Mouse (Mus musculus): ENCODE measurements at regions not wholly inside any gene's neighbourhood (a gene's known extent, or its start where the extent isn't known, plus 50 kb on each side); places are given as distances from the start of the nearest gene placed in this dataset.

DNA sequence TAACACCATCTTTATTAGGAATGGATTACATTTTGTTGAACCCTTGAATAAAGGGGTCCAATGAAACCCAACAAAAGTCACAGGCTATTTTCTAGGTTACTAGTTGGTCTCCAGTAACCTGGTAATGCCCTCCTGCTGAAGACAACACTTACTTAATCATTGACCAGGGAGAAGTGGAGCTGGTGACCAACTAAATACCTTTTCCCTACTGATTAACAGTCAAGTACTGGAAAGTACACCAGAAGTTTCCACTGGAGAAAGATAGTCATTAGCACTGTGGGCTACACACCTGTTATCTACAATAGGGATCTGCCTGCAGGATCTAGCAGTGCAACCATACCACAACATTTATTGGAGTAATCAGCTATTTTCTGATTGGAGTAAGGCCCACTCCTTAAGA is 718.7 kb downstream of the Trhde start:
- TF ChIP-seq CTCF (conservative IDR thresholded peaks at IDR 0.05), result no peak

DNA sequence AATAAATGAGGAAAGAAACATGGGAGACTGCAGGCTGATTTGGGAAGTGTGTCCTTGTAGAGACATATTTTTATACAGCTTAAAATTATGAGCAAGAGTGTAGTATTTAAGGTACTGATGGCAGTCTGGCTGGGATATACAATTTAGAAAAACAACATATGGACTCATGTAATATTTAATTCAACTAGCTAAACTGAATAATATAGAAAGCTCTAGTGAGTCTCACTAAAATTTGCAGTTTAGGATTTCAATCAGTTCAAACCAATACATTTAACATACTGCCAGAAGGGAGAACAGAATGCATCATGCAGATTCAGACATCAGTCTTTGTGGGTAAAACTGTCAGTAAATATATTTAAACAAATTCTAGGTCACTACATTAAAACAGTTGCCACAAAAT is 760.1 kb downstream of the Trhde start:
- no peak overlapping the region for H3K27ac ChIP-seq
- no peak for TF ChIP-seq CTCF (conservative IDR thresholded peaks at IDR 0.05)
- H3K4me3 ChIP-seq, result no peak overlapping the region
- no peak for DNase-seq (ENCODE audit: low spot score in 2 of 2)

More for the DNA sequence above, 718.7 kb downstream of the Trhde start:
- Histone ChIP-seq H3K27ac (no peak overlapping the region), H3K4me3 (no peak overlapping the region)
- DNase-seq (ENCODE audit: low spot score in 2 of 2), result no peak

DNA sequence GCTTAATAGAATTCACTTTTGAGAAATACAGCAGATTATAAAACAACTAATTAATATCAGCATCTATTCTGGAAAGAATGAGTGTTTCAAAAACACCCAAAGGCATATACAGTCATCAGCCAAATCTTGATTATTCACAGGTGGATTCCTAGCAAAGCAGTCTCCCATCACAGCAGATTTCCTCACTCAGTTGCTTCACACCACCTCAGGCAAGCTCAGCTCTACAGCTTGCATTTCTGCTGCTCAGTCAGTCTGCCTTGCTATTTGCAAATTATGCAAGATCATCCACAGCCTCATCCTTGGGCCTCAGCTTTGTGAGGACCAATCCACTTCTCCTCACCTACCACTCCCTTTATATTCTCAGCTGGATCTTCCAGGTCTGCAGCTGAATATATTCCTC is 788.7 kb downstream of the Trhde start:
- H3K27ac ChIP-seq, result no peak overlapping the region
- DNase-seq (ENCODE audit: low spot score in 2 of 2), result no peak
- no peak overlapping the region for H3K4me3 ChIP-seq
- no peak for TF ChIP-seq CTCF (conservative IDR thresholded peaks at IDR 0.05)

DNA sequence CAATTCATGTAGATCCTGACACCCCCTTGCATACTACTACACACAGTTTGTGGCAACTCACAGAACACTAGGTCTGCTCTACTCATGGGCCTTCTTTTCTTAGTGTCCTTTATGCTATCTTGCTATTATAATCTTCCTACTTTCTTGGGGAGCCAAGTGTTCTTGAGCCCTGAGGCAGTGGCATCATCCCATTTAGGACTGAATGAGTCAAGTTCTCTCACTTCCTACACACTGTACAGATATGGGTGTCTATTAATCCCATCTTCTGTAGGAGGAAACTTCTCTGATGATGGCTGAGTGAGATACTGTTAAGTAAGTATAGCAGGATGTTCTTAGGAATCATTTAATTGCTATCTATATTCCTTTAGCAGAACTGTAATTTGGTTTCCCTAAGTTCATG is 816.7 kb downstream of the Trhde start:
- no peak for TF ChIP-seq CTCF (conservative IDR thresholded peaks at IDR 0.05)
- no peak for DNase-seq (ENCODE audit: low spot score in 2 of 2)
- H3K4me3 ChIP-seq, result no peak overlapping the region
- H3K27ac ChIP-seq, result no peak overlapping the region

DNA sequence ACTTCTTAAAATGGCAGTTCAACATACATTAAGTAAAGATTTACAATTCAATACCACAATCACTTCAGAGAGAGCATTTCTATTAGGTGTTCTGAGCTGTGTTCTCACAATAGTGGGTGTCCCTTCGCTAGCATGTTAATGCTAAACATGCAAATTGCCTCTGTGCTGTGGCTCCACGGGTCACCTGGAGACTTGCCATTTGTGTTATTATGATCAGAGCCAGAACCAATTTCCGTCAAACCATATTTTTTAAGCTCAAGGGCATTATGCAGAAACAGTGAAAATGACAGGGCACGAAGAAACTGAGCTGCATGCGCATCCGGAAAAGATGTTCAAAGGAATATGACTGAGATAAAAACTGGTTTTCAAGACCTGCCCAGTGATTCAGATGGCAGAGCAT is 829.3 kb downstream of the Trhde start:
- H3K4me3 ChIP-seq, result no peak overlapping the region
- no peak for DNase-seq (ENCODE audit: low spot score in 2 of 2)
- TF ChIP-seq CTCF (conservative IDR thresholded peaks at IDR 0.05), result no peak
- H3K27ac ChIP-seq, result no peak overlapping the region

DNA sequence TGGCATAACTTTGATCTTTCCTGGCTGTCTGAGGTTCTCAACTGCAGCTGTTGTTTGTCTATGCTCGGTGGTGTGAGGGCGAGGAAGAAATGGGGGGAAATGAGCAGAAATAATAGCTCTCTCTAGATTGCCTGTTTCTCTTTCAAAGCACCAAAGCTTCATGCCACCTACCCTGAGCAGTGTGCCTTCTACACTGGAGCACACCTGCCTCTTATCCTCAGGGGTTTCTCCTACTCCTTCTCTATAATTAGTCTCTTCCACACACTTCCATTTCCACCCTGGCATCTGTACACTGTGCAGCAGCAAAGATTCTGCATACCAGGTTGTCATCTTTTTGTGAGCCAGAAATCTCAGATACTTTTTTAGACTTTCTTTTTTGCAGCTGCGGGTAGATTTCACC is 855.3 kb downstream of the Trhde start:
- no peak for TF ChIP-seq CTCF (conservative IDR thresholded peaks at IDR 0.05)
- Histone ChIP-seq H3K27ac (no peak overlapping the region), H3K4me3 (no peak overlapping the region)
- DNase-seq (ENCODE audit: low spot score in 2 of 2), result no peak

DNA sequence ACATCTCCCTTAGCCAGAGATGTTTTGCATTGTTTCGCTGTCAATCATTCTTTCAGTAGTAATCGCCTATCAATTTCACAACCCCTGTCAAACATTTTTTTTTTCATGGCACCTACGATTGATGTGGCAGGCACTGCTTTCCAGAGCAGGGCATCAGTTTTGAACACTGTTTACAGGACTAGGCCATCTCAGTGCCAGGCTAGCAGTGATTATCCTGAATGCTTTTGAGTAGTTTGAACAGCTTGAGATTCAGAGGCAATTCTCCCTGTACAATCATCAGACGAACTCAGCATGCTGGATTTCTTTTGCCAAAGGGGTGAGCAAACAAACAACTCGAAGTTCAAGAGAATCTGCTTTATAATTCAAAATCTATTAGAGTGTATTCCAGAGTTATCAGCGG is 862.6 kb downstream of the Trhde start:
- TF ChIP-seq CTCF (conservative IDR thresholded peaks at IDR 0.05), result no peak
- no peak for DNase-seq (ENCODE audit: low spot score in 2 of 2)
- Histone ChIP-seq H3K27ac (no peak overlapping the region), H3K4me3 (no peak overlapping the region)

DNA sequence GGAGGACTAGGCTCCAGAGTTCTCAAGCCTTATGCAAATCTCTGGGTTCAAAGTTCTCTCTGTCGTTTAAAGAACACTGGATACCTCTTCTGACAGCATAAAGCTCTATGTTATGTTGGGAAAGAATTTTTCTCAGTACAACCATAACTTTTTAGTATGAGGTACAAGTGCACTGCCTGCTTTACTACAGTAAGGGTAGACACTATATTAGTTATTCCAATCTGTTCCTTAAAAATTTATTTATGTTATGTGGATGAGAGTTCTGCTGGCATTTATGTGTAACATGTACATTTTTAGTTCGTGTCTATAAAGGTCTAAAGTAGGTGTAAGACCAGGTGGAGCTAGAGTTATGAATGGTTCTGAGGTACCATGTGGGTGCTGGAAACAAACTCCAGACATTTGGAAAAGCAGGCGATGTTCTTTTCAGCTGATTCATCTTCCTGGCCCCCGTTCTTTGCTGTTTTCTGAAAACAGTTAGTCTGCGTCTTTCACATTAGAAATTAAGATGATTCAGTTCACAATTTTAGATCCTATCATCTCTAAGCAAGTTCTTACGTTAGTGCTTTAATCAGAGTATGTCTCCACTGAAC is 871.8 kb downstream of the Trhde start:
- H3K27ac ChIP-seq, result no peak overlapping the region
- TF ChIP-seq CTCF (conservative IDR thresholded peaks at IDR 0.05), result no peak
- H3K4me3 ChIP-seq, result no peak overlapping the region
- peak in 1 of 2 experiments; percentile 38 for DNase-seq (ENCODE audit: low spot score in 2 of 2)

DNA sequence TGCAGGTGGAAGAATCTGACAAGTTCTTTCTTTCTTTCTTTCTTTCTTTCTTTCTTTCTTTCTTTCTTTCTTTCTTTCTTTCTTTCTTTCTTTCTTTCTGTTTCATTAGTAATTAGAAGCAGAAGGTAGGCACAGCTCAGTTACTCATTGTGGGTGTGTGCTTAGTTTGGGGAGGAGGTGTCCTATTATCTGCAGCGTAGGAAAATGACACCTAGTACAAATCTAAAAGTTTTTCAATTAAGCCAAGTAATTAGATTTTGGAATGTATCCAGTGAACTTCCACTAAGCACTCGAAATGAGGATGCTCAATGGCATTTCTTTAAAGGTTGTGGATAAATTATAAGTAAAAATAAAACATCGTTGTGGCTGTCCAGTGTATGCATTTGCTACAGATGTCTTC is 885.4 kb downstream of the Trhde start:
- no peak overlapping the region for H3K27ac ChIP-seq
- TF ChIP-seq CTCF (conservative IDR thresholded peaks at IDR 0.05), result no peak
- no peak for DNase-seq (ENCODE audit: low spot score in 2 of 2)
- no peak overlapping the region for H3K4me3 ChIP-seq

DNA sequence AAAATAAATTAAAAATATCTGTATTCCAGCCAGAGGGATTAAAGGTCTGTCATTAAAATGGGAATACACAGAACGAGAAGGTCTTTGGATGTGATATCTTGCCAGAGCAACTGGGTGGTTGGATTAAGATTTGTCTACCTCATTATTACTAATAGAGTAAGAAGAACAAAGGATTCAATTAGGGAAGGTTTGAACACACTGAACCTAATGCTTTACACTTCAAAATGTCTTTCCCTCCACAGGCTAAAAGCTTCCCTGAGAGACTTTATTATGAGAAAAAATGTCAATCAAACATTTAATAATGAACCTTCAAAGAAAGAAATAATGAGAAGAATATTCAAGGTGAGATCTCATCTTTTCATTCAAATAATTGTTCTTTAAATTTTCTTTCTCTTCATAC is 899.4 kb downstream of the Trhde start:
- no peak for TF ChIP-seq CTCF (conservative IDR thresholded peaks at IDR 0.05)
- Histone ChIP-seq H3K27ac (no peak overlapping the region), H3K4me3 (no peak overlapping the region)
- no peak for DNase-seq (ENCODE audit: low spot score in 2 of 2)

DNA sequence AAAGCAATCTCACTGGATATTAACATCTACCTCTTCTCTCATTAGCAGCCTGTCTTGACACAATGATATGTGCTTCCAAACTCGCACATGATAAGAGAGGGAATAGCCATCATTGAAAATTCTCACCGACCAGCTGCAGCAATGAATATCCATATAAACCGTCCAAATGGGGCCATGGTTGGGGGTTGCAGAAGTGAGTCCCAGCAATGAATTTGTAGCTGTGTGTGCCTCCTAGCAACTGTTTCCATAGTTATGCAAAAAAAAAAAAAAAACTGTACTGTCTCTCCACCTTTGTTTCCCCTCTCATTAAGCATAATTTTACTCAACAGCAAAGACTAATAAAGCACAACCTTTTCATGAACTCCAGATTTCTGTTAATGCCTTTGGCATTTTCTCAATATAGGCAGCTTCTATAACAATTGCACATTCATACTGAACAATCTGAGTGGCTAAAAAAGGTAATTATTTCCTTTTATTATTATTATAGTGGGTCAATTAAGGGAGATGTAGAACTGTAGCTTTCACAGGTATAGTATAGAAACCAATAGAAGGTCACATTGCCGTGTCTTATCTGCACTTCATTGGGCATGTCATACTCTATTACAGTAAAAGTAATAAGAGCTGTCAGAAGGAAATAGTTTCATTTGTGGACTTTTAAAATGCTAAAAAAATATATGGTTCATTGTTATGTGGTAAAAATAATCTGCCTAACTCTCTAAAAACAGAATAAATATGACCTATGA is 927.5 kb downstream of the Trhde start:
- Histone ChIP-seq H3K4me3 (no peak overlapping the region), H3K27ac (no peak overlapping the region)
- TF ChIP-seq CTCF (conservative IDR thresholded peaks at IDR 0.05), result no peak
- DNase-seq (ENCODE audit: low spot score in 2 of 2), result no peak

DNA sequence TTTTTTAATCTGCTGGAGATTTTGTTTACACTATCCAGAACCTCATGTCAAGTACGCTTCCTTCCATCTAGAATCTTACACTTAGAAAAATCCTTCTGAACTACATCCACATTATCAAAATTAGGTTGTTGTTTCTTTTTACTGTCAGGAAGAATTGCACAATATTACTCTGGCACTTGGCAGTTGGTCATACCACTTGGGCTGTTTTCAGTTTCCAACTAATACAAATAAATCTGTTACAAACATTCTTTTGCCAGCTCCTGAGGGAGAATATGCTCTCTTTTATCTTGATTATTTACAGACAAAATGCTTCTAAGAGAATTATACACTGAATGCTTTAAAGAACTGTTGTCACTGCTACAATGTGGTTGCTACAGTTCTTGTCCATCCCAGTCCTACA is 895.8 kb upstream of the Atxn7l3b start:
- H3K4me3 ChIP-seq, result no peak overlapping the region
- peak in 1 of 2 experiments; percentile 26 for DNase-seq (ENCODE audit: low spot score in 2 of 2)
- no peak for TF ChIP-seq CTCF (conservative IDR thresholded peaks at IDR 0.05)
- no peak overlapping the region for H3K27ac ChIP-seq
